Mouse (Mus musculus): ENCODE results near the gene Cpa2.

Cpa2 gene

GRCm38 (mm10) chr6:30549231-30549761 is 7.9 kb downstream of the Cpa2 start:
- no peak for DNase-seq (ENCODE audit: low spot score)

- no peak for DNase-seq (ENCODE audit: low spot score)
Measured at GRCm38 (mm10) chr6:30550496-30551192, 9.3 kb downstream of the Cpa2 start.

GRCm38 (mm10) chr6:30551193-30551515 is 9.8 kb downstream of the Cpa2 start:
- no peak for DNase-seq (ENCODE audit: low spot score)

- no peak for DNase-seq (ENCODE audit: low spot score)
Measured at GRCm38 (mm10) chr6:30551644-30552580, 10.5 kb downstream of the Cpa2 start.

GRCm38 (mm10) chr6:30552628-30553027 is 11.2 kb downstream of the Cpa2 start:
- DNase-seq (ENCODE audit: low spot score), result no peak

GRCm38 (mm10) chr6:30553381-30554010 is 12.1 kb downstream of the Cpa2 start:
- DNase-seq (ENCODE audit: low spot score), result no peak

- no peak for DNase-seq (ENCODE audit: low spot score)
Measured at GRCm38 (mm10) chr6:30554092-30554491, 12.7 kb downstream of the Cpa2 start.

GRCm38 (mm10) chr6:30554621-30555170 is 13.3 kb downstream of the Cpa2 start:
- DNase-seq (ENCODE audit: low spot score), result no peak

GRCm38 (mm10) chr6:30556080-30556479 is 14.7 kb downstream of the Cpa2 start:
- DNase-seq (ENCODE audit: low spot score), result no peak

- DNase-seq (ENCODE audit: low spot score), result no peak
Measured at GRCm38 (mm10) chr6:30559726-30560125, 18.3 kb downstream of the Cpa2 start.

- DNase-seq (ENCODE audit: low spot score), result no peak
Measured at GRCm38 (mm10) chr6:30562132-30562531, 20.8 kb downstream of the Cpa2 start.

GRCm38 (mm10) chr6:30563575-30563974 is 22.2 kb downstream of the Cpa2 start:
- no peak for DNase-seq (ENCODE audit: low spot score)

GRCm38 (mm10) chr6:30564051-30564450 is 22.7 kb downstream of the Cpa2 start:
- DNase-seq (ENCODE audit: low spot score), result no peak

- no peak for DNase-seq (ENCODE audit: low spot score)
Measured at GRCm38 (mm10) chr6:30568069-30568468, 26.7 kb downstream of the Cpa2 start, which contains the start of gene Cpa4. Cpa4 (plus strand) TSS chr6:30568369.

- DNase-seq (ENCODE audit: low spot score), result no peak
Measured at GRCm38 (mm10) chr6:30569331-30569730, 27.9 kb downstream of the Cpa2 start.

GRCm38 (mm10) chr6:30570012-30570411 is 28.6 kb downstream of the Cpa2 start:
- DNase-seq (ENCODE audit: low spot score), result no peak

- DNase-seq (ENCODE audit: low spot score), result no peak
Measured at GRCm38 (mm10) chr6:30572456-30573311, 31.3 kb downstream of the Cpa2 start.

- DNase-seq (ENCODE audit: low spot score), result no peak
Measured at GRCm38 (mm10) chr6:30573380-30573779, 32.0 kb downstream of the Cpa2 start.

GRCm38 (mm10) chr6:30574945-30575344 is 33.6 kb downstream of the Cpa2 start:
- DNase-seq (ENCODE audit: low spot score), result no peak

- no peak for DNase-seq (ENCODE audit: low spot score)
Measured at GRCm38 (mm10) chr6:30576477-30577203, 35.3 kb downstream of the Cpa2 start.
